Mouse (Mus musculus) MEL (cell line): ENCODE data around the gene Slc25a33. TPM values are rescaled to one million over a fixed set of nuclear protein-coding genes. Genes with fewer than 3 reads are reported as not detected.
A peak's percentile ranks its signal among the peaks of the same experiment; 100 is the strongest.

Experiments
- DNase-seq: peaks from one replicate; pipeline ENCODE4 v3.0.0; 2011; ENCODE audit warnings: low read depth, low spot score
- H3K27ac ChIP-seq: 2 replicates; pipeline ENCODE4 v1.5.1; 2012; ENCODE audit warnings: low read depth, mild to moderate bottlenecking, control low read depth, low read length, moderate library complexity; ENCODE audit not compliant: control insufficient read depth
- H3K27me3 ChIP-seq, 2 experiments: fragments of 150-350 bp in 1 of 2; sonication (generic) in 1 of 2; 2 replicates each; pipeline ENCODE4 v1.6.1; 2012; ENCODE audit warnings: low read length in 2 of 2, mild to moderate bottlenecking in 2 of 2, improper control_type of control experiment in 1 of 2, moderate library complexity in 1 of 2; ENCODE audit not compliant: insufficient read depth in 2 of 2, control insufficient read depth in 1 of 2
- H3K36me3 ChIP-seq, 2 experiments: 2 replicates each; pipeline ENCODE4 v1.6.1; 2012 to 2014; ENCODE audit warnings: low read length in 2 of 2, improper control_type of control experiment in 1 of 2, inconsistent platforms in 1 of 2, mild to moderate bottlenecking in 1 of 2; ENCODE audit not compliant: insufficient read depth in 2 of 2, control insufficient read depth in 1 of 2
- H3K4me1 ChIP-seq, 2 experiments: fragments of 150-350 bp in 1 of 2; sonication (generic) in 1 of 2; 2 replicates each; pipeline ENCODE4 v1.6.1; 2012; ENCODE audit warnings: low read length in 2 of 2, improper control_type of control experiment in 1 of 2, mild to moderate bottlenecking in 1 of 2; ENCODE audit not compliant: insufficient read depth in 2 of 2, control insufficient read depth in 1 of 2
- H3K4me3 ChIP-seq, 2 experiments: fragments of 150-350 bp in 1 of 2; sonication (generic) in 1 of 2; 2 replicates each; pipeline ENCODE4 v1.5.1; 2012; ENCODE audit warnings: low read depth in 2 of 2, low read length in 2 of 2, mild to moderate bottlenecking in 2 of 2, moderate library complexity in 2 of 2, control low read depth in 1 of 2, improper control_type of control experiment in 1 of 2; ENCODE audit not compliant: control insufficient read depth in 1 of 2, insufficient read depth in 1 of 2
- H3K79me2 ChIP-seq: 2 replicates; pipeline ENCODE4 v1.6.1; 2012; ENCODE audit warnings: mild to moderate bottlenecking, low read length, moderate library complexity; ENCODE audit not compliant: control insufficient read depth, poor library complexity, insufficient read depth
- H3K9ac ChIP-seq: 2 replicates; pipeline ENCODE4 v1.6.1; 2012; ENCODE audit warnings: low read depth, mild to moderate bottlenecking, control low read depth, low read length, moderate library complexity; ENCODE audit not compliant: control insufficient read depth, poor library complexity, severe bottlenecking
- H3K9me3 ChIP-seq: fragments of 150-350 bp; sonication (generic); replicated peaks from 2 replicates; pipeline ENCODE4 v1.6.1; 2012; ENCODE audit warnings: mild to moderate bottlenecking, low read length, improper control_type of control experiment, moderate library complexity; ENCODE audit not compliant: insufficient read depth
- BHLHE40 ChIP-seq: IDR thresholded peaks from 2 replicates; pipeline ENCODE4 v1.6.1; 2012; ENCODE audit warnings: low read depth, mild to moderate bottlenecking, inconsistent platforms, low read length, improper control_type of control experiment, borderline replicate concordance
- CHD1 ChIP-seq: IDR thresholded peaks from 2 replicates; pipeline ENCODE4 v1.6.1; 2012; ENCODE audit warnings: low read depth, mild to moderate bottlenecking, inconsistent platforms, low read length, improper control_type of control experiment
- CHD2 ChIP-seq: IDR thresholded peaks from 2 replicates; pipeline ENCODE4 v1.6.1; 2011; ENCODE audit warnings: low read length, improper control_type of control experiment
- CTCF ChIP-seq, 3 experiments: IDR thresholded peaks in 2 of 3; conservative IDR thresholded peaks in 1 of 3; 2 replicates each; pipeline ENCODE4 v1.5.1; 2011 to 2012; ENCODE audit warnings: low read length in 3 of 3, low read depth in 2 of 3, mild to moderate bottlenecking in 2 of 3, improper control_type of control experiment in 1 of 3, inconsistent platforms in 1 of 3, mixed read lengths in 1 of 3, moderate library complexity in 1 of 3; ENCODE audit not compliant: control insufficient read depth in 1 of 3, insufficient read depth in 1 of 3, poor library complexity in 1 of 3, severe bottlenecking in 1 of 3
- E2F4 ChIP-seq: IDR thresholded peaks from 2 replicates; pipeline ENCODE4 v1.6.1; 2011; ENCODE audit warnings: low read depth, low read length, improper control_type of control experiment, borderline replicate concordance
- ETS1 ChIP-seq: IDR thresholded peaks from 2 replicates; pipeline ENCODE4 v1.6.1; 2012; ENCODE audit warnings: low read depth, mild to moderate bottlenecking, inconsistent platforms, low read length, improper control_type of control experiment, moderate library complexity
- MAFK ChIP-seq: IDR thresholded peaks from 2 replicates; pipeline ENCODE4 v1.6.1; 2011; ENCODE audit warnings: low read depth, mild to moderate bottlenecking, low read length, improper control_type of control experiment, borderline replicate concordance
- MAX ChIP-seq: IDR thresholded peaks from 2 replicates; pipeline ENCODE4 v1.6.1; 2011; ENCODE audit warnings: low read length, improper control_type of control experiment
- MEF2A ChIP-seq: IDR thresholded peaks from 2 replicates; pipeline ENCODE4 v1.6.1; 2014; ENCODE audit warnings: low read depth, mild to moderate bottlenecking, inconsistent platforms, low read length, improper control_type of control experiment; ENCODE audit not compliant: poor library complexity, insufficient replicate concordance, severe bottlenecking; ENCODE audit errors: extremely low read depth
- NRF1 ChIP-seq: IDR thresholded peaks from 2 replicates; pipeline ENCODE4 v1.6.1; 2014; ENCODE audit warnings: low read depth, mild to moderate bottlenecking, inconsistent platforms, low read length, improper control_type of control experiment, moderate library complexity; ENCODE audit not compliant: poor library complexity, insufficient read depth, severe bottlenecking
- POLR2A ChIP-seq, 2 experiments: IDR thresholded peaks; 2 replicates each; pipeline ENCODE4 v1.6.1; 2011 to 2012; ENCODE audit warnings: low read length in 2 of 2, mild to moderate bottlenecking in 2 of 2, control low read depth in 1 of 2, improper control_type of control experiment in 1 of 2, low read depth in 1 of 2, moderate library complexity in 1 of 2; ENCODE audit not compliant: control insufficient read depth in 1 of 2, insufficient read depth in 1 of 2, poor library complexity in 1 of 2
- POLR2AphosphoS2 ChIP-seq: IDR thresholded peaks from 2 replicates; pipeline ENCODE4 v1.6.1; 2011; ENCODE audit warnings: low read length, improper control_type of control experiment
- RAD21 ChIP-seq: IDR thresholded peaks from 2 replicates; pipeline ENCODE4 v1.6.1; 2011; ENCODE audit warnings: mild to moderate bottlenecking, low read depth, low read length, improper control_type of control experiment
- SMC3 ChIP-seq: IDR thresholded peaks from 2 replicates; pipeline ENCODE4 v1.6.1; 2011; ENCODE audit warnings: low read depth, low read length, improper control_type of control experiment
- USF2 ChIP-seq, 2 experiments: IDR thresholded peaks; 2 replicates each; pipeline ENCODE4 v1.6.1; 2011 to 2012; ENCODE audit warnings: improper control_type of control experiment in 2 of 2, low read length in 2 of 2, borderline replicate concordance in 1 of 2, inconsistent platforms in 1 of 2, low read depth in 1 of 2, mild to moderate bottlenecking in 1 of 2; ENCODE audit not compliant: insufficient read depth in 1 of 2
- ZKSCAN1 ChIP-seq: IDR thresholded peaks from 2 replicates; pipeline ENCODE4 v1.6.1; 2012; ENCODE audit warnings: low read depth, mild to moderate bottlenecking, inconsistent platforms, low read length, improper control_type of control experiment, moderate library complexity
- polyA plus RNA-seq, 2 experiments: library from polyadenylated mRNA; stranded (reverse) in 1 of 2; unstranded in 1 of 2; fragments of >175 nt in 1 of 2; fragments of >200 nt in 1 of 2; gene quantifications; 2 replicates each; pipeline versions ENCODE4 v1.2.1 to v1.2.4; 2012; ENCODE audit warnings: low replicate concordance in 2 of 2, low read depth in 1 of 2; ENCODE audit not compliant: insufficient read length in 2 of 2, insufficient read depth in 1 of 2, missing spikeins in 1 of 2
- total RNA-seq: library from RNA; depleted of rRNA; stranded (reverse); fragments of 300-350 nt; gene quantifications from 2 replicates; pipeline ENCODE4 v1.2.3, GENCODE M21; 2012

Slc25a33 gene
- total and polyA plus RNA-seq, 3 experiments, result 20.6 to 103 (median 24.8) TPM

DNA sequence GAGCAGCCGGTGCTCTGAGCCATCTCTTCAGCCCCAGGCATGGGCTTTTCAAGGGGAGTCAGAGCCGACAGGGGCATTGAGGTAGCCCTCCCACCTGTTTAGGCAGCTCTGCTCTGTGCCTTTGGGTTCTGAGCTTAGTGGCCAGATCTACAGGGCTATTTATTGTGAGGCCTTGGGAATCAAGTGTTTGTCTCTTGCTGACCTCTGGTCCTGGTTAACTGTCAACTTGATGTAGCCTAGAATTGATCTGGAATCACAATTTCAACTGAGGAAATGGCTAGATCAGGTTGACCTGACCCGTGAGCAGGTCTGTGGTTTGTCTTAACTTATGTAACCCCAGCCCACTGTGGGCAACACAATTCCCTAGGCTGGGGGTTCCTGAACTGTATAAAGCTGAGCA is 59.5 kb downstream of the Slc25a33 start:
- no peak overlapping the region for H3K4me3 ChIP-seq
- peaks cover 0 to 2% of the 10 kb centered on the region in 2 experiments; a peak in 1 of 4 replicates for H3K36me3 ChIP-seq
- H3K9ac ChIP-seq, result no peak overlapping the region
- TF ChIP-seq USF2 (IDR thresholded peaks at IDR 0.05; ENCODE audit: borderline replicate concordance in 1 of 2, insufficient read depth in 1 of 2, low read depth in 1 of 2, low read length in 2 of 2), result no peak
- no peak for TF ChIP-seq MEF2A
- no peak for TF ChIP-seq ETS1
- no peak for TF ChIP-seq CTCF (IDR thresholded peaks at IDR 0.05 in 2 of 3, conservative IDR thresholded peaks at IDR 0.05 in 1 of 3; ENCODE audit: control insufficient read depth in 1 of 3, insufficient read depth in 1 of 3, low read depth in 2 of 3, low read length in 3 of 3, poor library complexity in 1 of 3, severe bottlenecking in 1 of 3)
- peak; percentile 63; the same call in 1 of the 2 replicates for TF ChIP-seq POLR2AphosphoS2
- TF ChIP-seq, all 39 proteins: peak for 1
- H3K27me3 ChIP-seq, result no peaks in the 10 kb centered on the region
- 0 out of 4 replicates have a peak, but pooled peaks cover 0 to 2% of the 10 kb centered on the region in 2 experiments for H3K4me1 ChIP-seq
- DNase-seq, result no peak
- H3K79me2 ChIP-seq, result no peaks in the 10 kb centered on the region
- H3K9me3 ChIP-seq, result no peaks in the 10 kb centered on the region
- H3K27ac ChIP-seq, result no peak overlapping the region

DNA sequence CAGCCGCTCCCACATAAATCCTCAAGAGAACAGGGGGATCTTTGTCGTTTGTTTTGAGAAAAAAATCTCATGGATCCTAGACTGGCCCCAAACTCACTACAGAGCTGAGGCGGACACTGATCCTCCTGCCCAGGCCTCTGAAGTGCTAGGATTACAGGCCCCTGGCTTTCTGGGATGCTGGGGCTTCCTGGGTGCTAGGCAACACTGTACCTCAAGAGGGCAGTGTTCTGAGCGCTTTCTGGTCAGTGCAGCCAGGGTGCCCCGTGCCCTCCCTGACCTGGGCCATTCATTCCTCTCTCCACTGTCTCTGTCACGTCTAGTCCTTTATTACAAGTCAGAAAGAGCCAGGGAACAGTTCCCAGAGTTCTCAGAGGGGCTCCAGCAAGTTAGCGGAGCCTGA is 62.1 kb downstream of the Slc25a33 start:
- no peak overlapping the region for H3K27ac ChIP-seq
- H3K4me3 ChIP-seq, result no peak overlapping the region
- 0 out of 4 replicates have a peak, but pooled peaks cover 0 to 2% of the 10 kb centered on the region in 2 experiments for H3K36me3 ChIP-seq
- no peaks in the 10 kb centered on the region for H3K79me2 ChIP-seq
- no peaks in the 10 kb centered on the region for H3K9me3 ChIP-seq
- H3K27me3 ChIP-seq, result no peaks in the 10 kb centered on the region
- peak; percentile 63 for DNase-seq
- H3K4me1 ChIP-seq, result 0 out of 4 replicates have a peak, but pooled peaks cover 0 to 2% of the 10 kb centered on the region in 2 experiments
- no peak overlapping the region for H3K9ac ChIP-seq
- TF ChIP-seq SMC3 (peak; percentile 58), MAX (no peak), CTCF (IDR thresholded peaks at IDR 0.05 in 2 of 3, conservative IDR thresholded peaks at IDR 0.05 in 1 of 3; ENCODE audit: control insufficient read depth in 1 of 3, insufficient read depth in 1 of 3, low read depth in 2 of 3, low read length in 3 of 3, poor library complexity in 1 of 3, severe bottlenecking in 1 of 3) (peak; percentile 79 to 85 (median 81)), RAD21 (peak; percentile 25)

DNA sequence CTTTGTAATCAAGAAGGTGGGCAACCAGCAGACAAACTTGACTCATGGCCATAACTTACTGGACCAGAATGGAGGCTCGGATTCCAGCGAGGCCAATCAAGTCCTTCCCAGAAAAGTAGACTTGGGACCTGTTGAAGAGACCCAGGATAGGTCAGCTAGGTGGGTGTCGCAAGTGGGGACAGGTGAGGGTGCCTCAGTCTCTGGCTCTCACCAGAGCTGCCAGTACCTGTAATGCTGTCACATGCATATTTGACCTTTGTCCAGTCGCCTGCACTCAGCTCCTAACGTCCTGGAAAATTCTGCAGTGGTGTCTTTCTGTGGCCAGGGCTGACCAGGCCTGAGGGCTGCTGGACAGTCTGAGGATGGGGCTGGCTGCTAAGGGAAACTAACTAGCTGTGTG is 62.6 kb downstream of the Slc25a33 start:
- H3K27ac ChIP-seq, result no peak overlapping the region
- H3K79me2 ChIP-seq, result no peaks in the 10 kb centered on the region
- no peak overlapping the region for H3K9ac ChIP-seq
- TF ChIP-seq POLR2A (IDR thresholded peaks at IDR 0.05; ENCODE audit: control insufficient read depth in 1 of 2, insufficient read depth in 1 of 2, low read depth in 1 of 2, low read length in 2 of 2, poor library complexity in 1 of 2) (no peak), BHLHE40 (no peak), ZKSCAN1 (no peak), NRF1 (no peak), MAFK (no peak), CHD2 (no peak), SMC3 (no peak), MEF2A (no peak), E2F4 (no peak), CHD1 (no peak)
- DNase-seq, result no peak
- H3K27me3 ChIP-seq, result no peaks in the 10 kb centered on the region
- H3K9me3 ChIP-seq, result no peaks in the 10 kb centered on the region
- H3K36me3 ChIP-seq, result 0 out of 4 replicates have a peak, but pooled peaks cover 0 to 2% of the 10 kb centered on the region in 2 experiments
- no peak overlapping the region for H3K4me3 ChIP-seq
- 0 out of 4 replicates have a peak, but pooled peaks cover 0 to 2% of the 10 kb centered on the region in 2 experiments for H3K4me1 ChIP-seq
